ENCODE assay signal across 9 mouse cellular contexts in the genomic region with DNA sequence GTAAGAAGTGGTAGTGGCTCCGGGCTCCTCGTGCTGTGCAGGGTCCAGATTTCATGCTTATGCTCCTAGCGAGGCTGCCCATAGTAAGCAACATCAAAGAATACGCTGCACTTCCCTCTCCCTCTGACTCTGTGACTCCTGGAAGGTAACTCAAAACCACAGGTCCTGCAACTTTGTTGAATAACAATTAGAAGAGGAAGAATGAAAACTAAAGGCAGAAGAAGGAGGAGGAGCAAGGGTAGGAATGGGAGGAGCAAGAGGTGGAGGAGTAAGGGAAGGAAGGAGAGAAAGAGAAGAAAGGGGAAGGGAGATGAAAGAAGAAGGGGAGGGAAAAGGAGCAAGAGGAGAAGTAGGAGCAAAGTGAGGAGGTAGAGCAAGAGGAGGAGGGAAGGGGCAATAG. TPM values are rescaled to one million over a fixed set of nuclear protein-coding genes. Genes with fewer than 3 reads are reported as not detected.
A peak's percentile ranks its signal among the peaks of the same experiment; 100 is the strongest.
DNase-seq lines count a peak whose midpoint lies in the region; ATAC-seq lines count a peak whose summit lies in the region.
"Had no signal": no experiment of that assay in that cellular context is flagged by ENCODE, and none has a peak within 500 bp of the region (broad histone marks: within the 10 kb centered on the region; RNA-seq: fewer than 3 reads in every experiment).

A gene (plus strand): TSS at position 363 of the 400 bp plus-strand sequence.

- ATAC-seq in hindbrain, embryonic 16.5 days: no peak
- ATAC-seq in hindbrain, embryonic 11.5 days (ENCODE audit: low FRiP score): no peak
- no peak; the same call in 1 of the 2 replicates for ATAC-seq in stomach, embryonic 16.5 days (ENCODE audit: insufficient read depth, low FRiP score)

- H3K9ac ChIP-seq in hindbrain, embryonic 16.5 days (ENCODE audit: low read depth, low read length): no peak within 1 kb of the TSS
- no peak within 1 kb of the TSS for H3K9ac ChIP-seq in hindbrain, embryonic 11.5 days (ENCODE audit: low read depth, low read length)
- H3K9ac ChIP-seq in stomach, embryonic 16.5 days (ENCODE audit: low read length): no peak within 1 kb of the TSS

- no peak within 1 kb of the TSS for H3K4me3 ChIP-seq in hindbrain, embryonic 16.5 days (ENCODE audit: low read length)
- H3K4me3 ChIP-seq in hindbrain, embryonic 11.5 days (ENCODE audit: low read depth, low read length): no peak within 1 kb of the TSS
- H3K4me3 ChIP-seq in limb, embryonic 10.5 days: no peak within 1 kb of the TSS
- H3K4me3 ChIP-seq in stomach, embryonic 16.5 days (replicated peaks; ENCODE audit: low read length): no peak within 1 kb of the TSS; the same call in 1 of the 2 replicates

- no peaks in the 10 kb centered on the region for H3K9me3 ChIP-seq in hindbrain, embryonic 16.5 days (ENCODE audit: control insufficient read depth, low read length)
- H3K9me3 ChIP-seq in hindbrain, embryonic 11.5 days (ENCODE audit: control insufficient read depth, low read length): no peaks in the 10 kb centered on the region
- H3K9me3 ChIP-seq in limb, embryonic 10.5 days (replicated peaks): no peaks in the 10 kb centered on the region; the same call in 1 of the 2 replicates
- no peaks in the 10 kb centered on the region for H3K9me3 ChIP-seq in stomach, embryonic 16.5 days (replicated peaks; ENCODE audit: control insufficient read depth, low read length)

- no peak for DNase-seq in hindbrain, embryonic 11.5 days (ENCODE audit: low spot score)
- no peak for DNase-seq in urinary bladder, adult 2 months (ENCODE audit: low spot score)
- no peak for DNase-seq in urinary bladder, postnatal 36 days (ENCODE audit: low spot score in 2 of 2)
- no peak for DNase-seq in limb, embryonic 10.5 days (ENCODE audit: low spot score)
- no peak for DNase-seq in right cerebral cortex, adult 2 months (ENCODE audit: low spot score in 2 of 2)
- DNase-seq in cerebellum, postnatal 10 days: no peak
- DNase-seq: lung, postnatal 10 days had no signal

- no peaks in the 10 kb centered on the region for H3K36me3 ChIP-seq in hindbrain, embryonic 16.5 days (ENCODE audit: control insufficient read depth, insufficient read depth, low read length)
- no peaks in the 10 kb centered on the region for H3K36me3 ChIP-seq in hindbrain, embryonic 11.5 days (ENCODE audit: control insufficient read depth, insufficient read depth, low read length)
- no peaks in the 10 kb centered on the region for H3K36me3 ChIP-seq in limb, embryonic 10.5 days
- no peaks in the 10 kb centered on the region for H3K36me3 ChIP-seq in stomach, embryonic 16.5 days (ENCODE audit: control insufficient read depth, insufficient read depth, low read length)

- no peak within 1 kb of the TSS for H3K4me2 ChIP-seq in hindbrain, embryonic 16.5 days (ENCODE audit: low read length)
- no peak within 1 kb of the TSS for H3K4me2 ChIP-seq in hindbrain, embryonic 11.5 days (replicated peaks; ENCODE audit: low read depth, low read length)
- no peak within 1 kb of the TSS for H3K4me2 ChIP-seq in stomach, embryonic 16.5 days (ENCODE audit: low read depth, low read length)

- peaks cover 1% of the 10 kb centered on the region for H3K4me1 ChIP-seq in hindbrain, embryonic 16.5 days (ENCODE audit: control insufficient read depth, insufficient read depth, low read depth, low read length)
- no peaks in the 10 kb centered on the region for H3K4me1 ChIP-seq in hindbrain, embryonic 11.5 days (replicated peaks; ENCODE audit: control insufficient read depth, insufficient read depth, low read length)
- H3K4me1 ChIP-seq in limb, embryonic 10.5 days: peaks cover 14% of the 10 kb centered on the region
- H3K4me1 ChIP-seq in stomach, embryonic 16.5 days (ENCODE audit: control insufficient read depth, insufficient read depth, low read length): no peaks in the 10 kb centered on the region

- no peaks in the 10 kb centered on the region for H3K27me3 ChIP-seq in hindbrain, embryonic 16.5 days (replicated peaks; ENCODE audit: control insufficient read depth, insufficient read depth, low read length)
- H3K27me3 ChIP-seq in hindbrain, embryonic 11.5 days (ENCODE audit: control insufficient read depth, insufficient read depth, low read length): no peaks in the 10 kb centered on the region
- no peaks in the 10 kb centered on the region for H3K27me3 ChIP-seq in limb, embryonic 10.5 days (ENCODE audit: low read depth, poor library complexity, severe bottlenecking)
- H3K27me3 ChIP-seq in stomach, embryonic 16.5 days (ENCODE audit: control insufficient read depth, insufficient read depth, low read length): no peaks in the 10 kb centered on the region

- 51% methylated on average over 4 of the region's 4 CpGs for WGBS in hindbrain, embryonic 16.5 days
- WGBS in hindbrain, embryonic 11.5 days: 60% methylated on average over 4 of the region's 4 CpGs
- WGBS in limb, embryonic 10.5 days: 62% methylated on average over 4 of the region's 4 CpGs
- 48% methylated on average over 4 of the region's 4 CpGs for WGBS in stomach, embryonic 16.5 days

- no peak within 1 kb of the TSS for H3K27ac ChIP-seq in hindbrain, embryonic 16.5 days (ENCODE audit: low read depth, low read length)
- H3K27ac ChIP-seq in hindbrain, embryonic 11.5 days (ENCODE audit: low read depth, low read length): no peak within 1 kb of the TSS
- peak within 1 kb of the TSS; percentile 19; the same call in 1 of the 2 replicates for H3K27ac ChIP-seq in limb, embryonic 10.5 days
- no peak within 1 kb of the TSS for H3K27ac ChIP-seq in stomach, embryonic 16.5 days (ENCODE audit: low read length)

RNA-seq across cellular contexts. Expression of the gene that starts here (rescaled TPM):
- 10.1 and 13.3 TPM in 2 replicates for polyA plus RNA-seq in hindbrain, embryonic 16.5 days (2015; fragmentation: Nextera tagmentation; extraction: Ambion mirVana)
- 5.6 and 6.9 TPM in 2 replicates for polyA plus RNA-seq in hindbrain, embryonic 11.5 days (2014; fragmentation: Nextera tagmentation; extraction: Ambion mirVana)
- polyA plus RNA-seq in urinary bladder, adult 2 months (2012; rRNA removed): 35.2 and 36.0 TPM in 2 replicates
- 6.2 and 8.7 TPM in 2 replicates for polyA plus RNA-seq in limb, embryonic 10.5 days (2016; fragmentation: Nextera tagmentation; extraction: Ambion mirVana)
- polyA plus RNA-seq in stomach, embryonic 16.5 days (2015; fragmentation: Nextera tagmentation; extraction: Ambion mirVana): 24.6 and 32.8 TPM in 2 replicates
